Mouse (Mus musculus) liver, embryonic 12.5 days (tissue): ENCODE data around the gene Trpv2. TPM values are rescaled to one million over a fixed set of nuclear protein-coding genes. Genes with fewer than 3 reads are reported as not detected.

Experiments used
- ATAC-seq: fragments of 200-750 bp; cut with Nextera tagmentation; 2 replicates; pipeline ENCODE4 v1.8.0; 2017; ENCODE audit warnings: moderate number of reproducible peaks, mild to moderate bottlenecking, moderate library complexity
- H3K27ac ChIP-seq: fragments of 300-500 bp; sonication (generic); 2 replicates; pipeline ENCODE4 v1.5.1; 2016; ENCODE audit warnings: mild to moderate bottlenecking
- H3K27me3 ChIP-seq: fragments of 300-500 bp; sonication (generic); replicated peaks from 2 replicates; pipeline ENCODE4 v1.6.1; 2016; ENCODE audit warnings: mild to moderate bottlenecking, moderate library complexity
- H3K36me3 ChIP-seq: fragments of 300-500 bp; sonication (generic); 2 replicates; pipeline ENCODE4 v1.6.1; 2016; ENCODE audit warnings: mild to moderate bottlenecking, moderate library complexity
- H3K4me1 ChIP-seq: fragments of 300-500 bp; sonication (generic); 2 replicates; pipeline ENCODE4 v1.6.1; 2016
- H3K4me2 ChIP-seq: fragments of 300-500 bp; sonication (generic); 2 replicates; pipeline ENCODE4 v1.6.1; 2016; ENCODE audit warnings: mild to moderate bottlenecking, moderate library complexity
- H3K4me3 ChIP-seq: fragments of 300-500 bp; sonication (generic); 2 replicates; pipeline ENCODE4 v1.5.1; 2016; ENCODE audit warnings: mild to moderate bottlenecking, moderate library complexity
- H3K9ac ChIP-seq: fragments of 300-500 bp; sonication (generic); 2 replicates; pipeline ENCODE4 v1.6.1; 2016; ENCODE audit warnings: mild to moderate bottlenecking, moderate library complexity
- H3K9me3 ChIP-seq: fragments of 300-500 bp; sonication (generic); replicated peaks from 2 replicates; pipeline ENCODE4 v1.6.1; 2016; ENCODE audit warnings: mild to moderate bottlenecking, moderate library complexity
- WGBS: fragments of 180-500 bp; shearing (Covaris S2); methylation state at CpG from one replicate; pipeline ENCODE4 v1.1.7; 2016; ENCODE audit not compliant: insufficient replicate concordance; 5-methylcytosine and 5-hydroxymethylcytosine counted together
- polyA plus RNA-seq: library from polyadenylated mRNA; unstranded; fragments of >200 nt; fragmentation: Nextera tagmentation; extraction: Ambion mirVana; gene quantifications from 2 replicates; pipeline ENCODE4 v1.2.1, GENCODE M21; 2016

Trpv2 gene
- polyA plus RNA-seq, 1 experiment from 2014 or later = 9.0 TPM

GRCm38 (mm10) chr11:62550727-62551225 lies 23.5 kb upstream of the Trpv2 start, which contains the start of gene Ubb:
Ubb (plus strand) TSS chr11:62551171.
- H3K4me3 ChIP-seq = peak within 1 kb of the TSS; percentile 82
- peak within 1 kb of the TSS; percentile 99 for H3K4me2 ChIP-seq
- H3K9me3 ChIP-seq = no peaks in the 10 kb centered on the region
- under 1% methylated on average over 40 of the region's 40 CpGs for WGBS
- peak within 1 kb of the TSS; percentile 98 for H3K27ac ChIP-seq
- ATAC-seq = peak; percentile 92
- peak within 1 kb of the TSS; percentile 94 for H3K9ac ChIP-seq
- H3K4me1 ChIP-seq = peaks cover 48% of the 10 kb centered on the region
- H3K27me3 ChIP-seq = no peaks in the 10 kb centered on the region
- peaks cover 32% of the 10 kb centered on the region for H3K36me3 ChIP-seq

GRCm38 (mm10) chr11:62551226-62552119 lies 22.8 kb upstream of the Trpv2 start:
- Histone ChIP-seq H3K27ac (peak overlapping the region; percentile 98), H3K4me1 (peaks cover 48% of the 10 kb centered on the region), H3K4me3 (peak overlapping the region; percentile 82)

GRCm38 (mm10) chr11:62553186-62553585 lies 21.1 kb upstream of the Trpv2 start:
- H3K4me3 ChIP-seq = peak overlapping the region; percentile 63
- WGBS = 27% methylated on average over 1 of the region's 1 CpGs
- peaks cover 35% of the 10 kb centered on the region for H3K36me3 ChIP-seq
- H3K27ac ChIP-seq = no peak overlapping the region
- ATAC-seq = no peak
- no peaks in the 10 kb centered on the region for H3K9me3 ChIP-seq
- H3K4me1 ChIP-seq = peaks cover 48% of the 10 kb centered on the region
- peak overlapping the region; percentile 76 for H3K4me2 ChIP-seq
- peak overlapping the region; percentile 61 for H3K9ac ChIP-seq
- no peaks in the 10 kb centered on the region for H3K27me3 ChIP-seq

More at GRCm38 (mm10) chr11:62551226-62552119, 22.8 kb upstream of the Trpv2 start:
- no peaks in the 10 kb centered on the region for H3K9me3 ChIP-seq
- ATAC-seq = peak; percentile 80
- H3K9ac ChIP-seq = peak overlapping the region; percentile 84
- peak overlapping the region; percentile 99 for H3K4me2 ChIP-seq
- WGBS = under 1% methylated on average over 58 of the region's 58 CpGs
- peaks cover 35% of the 10 kb centered on the region for H3K36me3 ChIP-seq
- H3K27me3 ChIP-seq = no peaks in the 10 kb centered on the region

GRCm38 (mm10) chr11:62553633-62554032 lies 20.7 kb upstream of the Trpv2 start:
- peak overlapping the region; percentile 61 for H3K9ac ChIP-seq
- peaks cover 35% of the 10 kb centered on the region for H3K36me3 ChIP-seq
- H3K27me3 ChIP-seq = no peaks in the 10 kb centered on the region
- peaks cover 47% of the 10 kb centered on the region for H3K4me1 ChIP-seq
- peak overlapping the region; percentile 76 for H3K4me2 ChIP-seq
- WGBS = 77% methylated on average over 5 of the region's 5 CpGs
- H3K27ac ChIP-seq = no peak overlapping the region
- H3K9me3 ChIP-seq = no peaks in the 10 kb centered on the region
- no peak for ATAC-seq
- peak overlapping the region; percentile 63 for H3K4me3 ChIP-seq

- Histone ChIP-seq H3K27me3 (no peaks in the 10 kb centered on the region), H3K36me3 (peaks cover 35% of the 10 kb centered on the region), H3K4me3 (peak overlapping the region; percentile 63), H3K9ac (peak overlapping the region; percentile 61; the same call in 1 of the 2 replicates), H3K4me2 (peak overlapping the region; percentile 76), H3K4me1 (peaks cover 40% of the 10 kb centered on the region), H3K27ac (no peak overlapping the region), H3K9me3 (no peaks in the 10 kb centered on the region)
- 74% methylated on average over 5 of the region's 5 CpGs for WGBS
- no peak for ATAC-seq
Measured at GRCm38 (mm10) chr11:62554163-62554855, 20.0 kb upstream of the Trpv2 start.

- no peak overlapping the region for H3K9ac ChIP-seq
- H3K4me2 ChIP-seq = peak overlapping the region; percentile 76
- peaks cover 35% of the 10 kb centered on the region for H3K36me3 ChIP-seq
- H3K27me3 ChIP-seq = no peaks in the 10 kb centered on the region
- no peaks in the 10 kb centered on the region for H3K9me3 ChIP-seq
- 0 out of 2 replicates have a peak overlapping the region, but pooled peaks have one; percentile 38 for H3K27ac ChIP-seq
- H3K4me1 ChIP-seq = peaks cover 33% of the 10 kb centered on the region
- ATAC-seq = no peak
- H3K4me3 ChIP-seq = peak overlapping the region; percentile 63; the same call in 1 of the 2 replicates
Measured at GRCm38 (mm10) chr11:62554934-62555517, 19.3 kb upstream of the Trpv2 start.

- Histone ChIP-seq H3K4me3 (no peak overlapping the region), H3K4me2 (no peak overlapping the region), H3K4me1 (peaks cover 32% of the 10 kb centered on the region), H3K27ac (no peak overlapping the region), H3K9ac (no peak overlapping the region), H3K36me3 (peaks cover 35% of the 10 kb centered on the region), H3K9me3 (no peaks in the 10 kb centered on the region), H3K27me3 (no peaks in the 10 kb centered on the region)
- ATAC-seq = no peak
Measured at GRCm38 (mm10) chr11:62555896-62556412, 18.3 kb upstream of the Trpv2 start.

- 59% methylated on average over 5 of the region's 5 CpGs for whole genome bisulfite sequencing
- H3K4me3 ChIP-seq = no peak overlapping the region
- H3K4me2 ChIP-seq = no peak overlapping the region
- no peak overlapping the region for H3K27ac ChIP-seq
- no peak for ATAC-seq
- H3K9me3 ChIP-seq = no peaks in the 10 kb centered on the region
- H3K4me1 ChIP-seq = peaks cover 32% of the 10 kb centered on the region
- H3K9ac ChIP-seq = no peak overlapping the region
- no peaks in the 10 kb centered on the region; the same call in 1 of the 2 replicates for H3K27me3 ChIP-seq
- peaks cover 35% of the 10 kb centered on the region for H3K36me3 ChIP-seq
Measured at GRCm38 (mm10) chr11:62557205-62557604, 17.1 kb upstream of the Trpv2 start.

GRCm38 (mm10) chr11:62558152-62558551 lies 16.1 kb upstream of the Trpv2 start:
- H3K4me2 ChIP-seq = no peak overlapping the region

GRCm38 (mm10) chr11:62558961-62559646 lies 15.2 kb upstream of the Trpv2 start:
- no peaks in the 10 kb centered on the region for H3K9me3 ChIP-seq
- 34% methylated on average over 6 of the region's 6 CpGs for WGBS
- no peak overlapping the region for H3K4me3 ChIP-seq
- peaks cover 19% of the 10 kb centered on the region for H3K36me3 ChIP-seq
- H3K9ac ChIP-seq = no peak overlapping the region
- H3K27me3 ChIP-seq = no peaks in the 10 kb centered on the region; the same call in 1 of the 2 replicates
- no peak for ATAC-seq
- H3K4me1 ChIP-seq = peaks cover 20% of the 10 kb centered on the region
- H3K4me2 ChIP-seq = no peak overlapping the region
- no peak overlapping the region for H3K27ac ChIP-seq

More at GRCm38 (mm10) chr11:62558152-62558551, 16.1 kb upstream of the Trpv2 start:
- H3K27me3 ChIP-seq = no peaks in the 10 kb centered on the region; the same call in 1 of the 2 replicates
- no peak overlapping the region for H3K9ac ChIP-seq
- peaks cover 30% of the 10 kb centered on the region for H3K4me1 ChIP-seq
- WGBS = 65% methylated on average over 2 of the region's 2 CpGs
- peaks cover 29% of the 10 kb centered on the region for H3K36me3 ChIP-seq
- H3K9me3 ChIP-seq = no peaks in the 10 kb centered on the region
- H3K4me3 ChIP-seq = no peak overlapping the region
- H3K27ac ChIP-seq = no peak overlapping the region
- ATAC-seq = no peak
